Mouse (Mus musculus) frontal cortex, postnatal 10 days (tissue): Measurements from ENCODE around the gene Rev3l.

Experiments
- DNase-seq, 2 experiments: peaks; one replicate each; pipeline ENCODE4 v3.0.0; 2022; ENCODE audit warnings: low spot score in 2 of 2, mixed read lengths in 1 of 2

Gene Rev3l

DNA sequence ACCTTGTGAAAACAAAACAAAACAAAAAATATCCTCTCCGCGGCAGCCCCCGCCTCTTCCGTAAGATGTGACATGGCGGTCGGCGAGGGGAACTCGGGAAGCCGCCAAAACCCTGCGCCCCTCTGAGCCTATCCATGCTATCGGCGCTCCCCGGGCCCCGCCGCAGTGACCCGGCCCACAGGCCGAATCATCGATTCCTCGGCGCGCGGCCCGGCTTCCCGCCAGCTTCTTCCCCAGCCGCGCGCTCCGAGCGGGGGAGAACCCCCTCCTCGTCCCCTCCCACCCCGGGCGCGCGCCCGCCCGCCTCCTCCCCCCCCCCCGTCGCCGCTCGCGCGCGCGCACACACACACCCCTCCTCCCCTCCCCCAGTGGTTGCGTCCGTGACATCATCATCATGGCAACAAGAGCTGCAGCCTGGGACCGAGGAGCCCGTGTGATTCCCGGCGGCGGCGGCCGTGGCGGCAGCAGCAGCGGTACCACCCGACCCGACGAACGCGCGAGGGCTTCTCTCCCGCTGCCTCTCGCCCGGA lies at the start of gene Rev3l:
TSS of gene Rev3l (plus strand) at position 383 of the 530 bp plus-strand sequence.
- DNase-seq: peak; percentile 88 to 91

- DNase-seq: no peak
Observed at GRCm38 (mm10) chr10:39682556-39682955, 49.4 kb upstream of the Rev3l start.

DNA sequence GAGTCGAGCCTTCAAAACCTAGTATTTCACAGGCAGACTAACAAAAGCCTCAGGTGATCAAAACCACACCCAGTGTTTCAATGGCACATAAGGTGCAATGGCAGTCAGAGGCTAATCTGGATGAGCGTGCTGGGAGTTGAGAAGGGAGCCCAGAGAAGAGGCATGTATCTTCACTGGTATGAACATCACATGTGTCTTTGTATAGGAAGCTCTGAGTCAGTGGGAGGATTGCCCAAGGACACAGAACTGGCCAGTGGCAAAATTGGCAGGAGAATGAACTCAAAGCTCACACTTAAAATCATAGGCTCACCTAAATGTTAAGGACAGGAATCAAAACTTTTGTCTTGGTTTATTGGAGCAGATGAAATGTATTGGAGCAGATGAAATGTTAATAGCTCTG lies 48.4 kb upstream of the Rev3l start:
- DNase-seq: no peak

DNA sequence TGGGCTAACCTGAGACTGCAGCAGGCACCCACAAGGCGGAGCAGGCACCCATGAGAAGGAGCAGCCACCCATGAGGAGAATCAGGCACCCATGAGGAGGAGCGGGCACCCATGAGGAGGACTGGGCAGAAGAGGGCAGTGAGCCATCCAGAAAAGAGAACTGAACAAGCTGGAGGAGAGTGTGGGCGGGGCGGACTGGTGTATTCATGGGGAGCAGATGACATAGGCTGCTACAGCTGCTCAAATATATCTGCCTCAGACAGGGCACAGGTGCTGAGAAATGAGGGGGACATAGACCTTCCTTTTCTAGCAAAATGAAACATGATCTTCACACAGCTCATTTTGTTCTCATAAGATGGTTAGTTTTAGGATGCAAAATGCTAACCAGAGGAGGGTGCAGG lies 45.1 kb upstream of the Rev3l start:
- DNase-seq: no peak

DNA sequence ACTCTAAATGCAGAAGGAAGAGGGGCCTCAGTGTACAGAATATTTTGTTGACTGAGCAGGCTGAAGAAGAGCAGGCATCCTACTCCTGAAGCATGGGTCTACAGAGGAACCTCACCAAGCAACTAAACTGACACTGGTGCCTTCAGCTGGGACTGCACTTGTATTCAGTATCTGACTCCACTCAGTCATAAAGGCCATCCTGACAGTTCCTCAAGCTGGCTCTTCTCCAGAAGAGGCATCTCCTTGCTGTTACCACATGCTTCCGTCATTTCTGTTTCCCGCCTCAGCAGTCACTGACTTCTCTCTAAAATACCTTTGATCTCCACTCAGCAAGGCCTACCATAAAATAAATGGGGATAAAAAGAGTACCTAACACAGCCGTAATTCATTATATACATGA lies 44.1 kb upstream of the Rev3l start:
- no peak for DNase-seq

- DNase-seq: no peak
Observed at GRCm38 (mm10) chr10:39691351-39692064, 40.4 kb upstream of the Rev3l start.

DNA sequence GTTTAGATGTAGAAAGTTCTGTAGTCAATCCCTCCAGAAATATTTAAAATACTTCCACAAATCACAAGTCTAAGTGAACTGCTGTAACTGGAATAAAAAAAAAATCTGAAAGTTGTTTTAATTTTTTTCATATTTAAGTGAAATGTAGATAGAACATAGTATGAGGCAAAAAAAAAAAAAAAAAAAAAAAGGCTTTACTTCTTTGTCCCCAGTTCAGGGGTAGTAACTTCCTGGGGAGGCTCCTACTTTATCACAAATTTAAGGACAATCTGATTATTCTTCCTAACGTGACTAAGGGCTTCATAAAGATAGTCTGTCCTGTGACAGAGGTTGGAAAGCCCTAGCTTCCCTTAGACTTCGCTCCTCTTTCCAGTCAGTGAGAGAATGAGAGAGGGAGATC lies 39.8 kb upstream of the Rev3l start:
- DNase-seq: no peak

- no peak for DNase-seq
Observed at GRCm38 (mm10) chr10:39707717-39708510, 24.0 kb upstream of the Rev3l start.

GRCm38 (mm10) chr10:39716936-39717335 lies 15.0 kb upstream of the Rev3l start:
- no peak for DNase-seq

- peak; percentile 80 to 85 for DNase-seq
Observed at GRCm38 (mm10) chr10:39730976-39731735, 762 bp upstream of the Rev3l start.

GRCm38 (mm10) chr10:39732266-39733100 lies 565 bp downstream of the Rev3l start:
- peak; percentile 83 to 88 for DNase-seq

- no peak for DNase-seq
Observed at GRCm38 (mm10) chr10:39733101-39733399, 1.1 kb downstream of the Rev3l start.

DNA sequence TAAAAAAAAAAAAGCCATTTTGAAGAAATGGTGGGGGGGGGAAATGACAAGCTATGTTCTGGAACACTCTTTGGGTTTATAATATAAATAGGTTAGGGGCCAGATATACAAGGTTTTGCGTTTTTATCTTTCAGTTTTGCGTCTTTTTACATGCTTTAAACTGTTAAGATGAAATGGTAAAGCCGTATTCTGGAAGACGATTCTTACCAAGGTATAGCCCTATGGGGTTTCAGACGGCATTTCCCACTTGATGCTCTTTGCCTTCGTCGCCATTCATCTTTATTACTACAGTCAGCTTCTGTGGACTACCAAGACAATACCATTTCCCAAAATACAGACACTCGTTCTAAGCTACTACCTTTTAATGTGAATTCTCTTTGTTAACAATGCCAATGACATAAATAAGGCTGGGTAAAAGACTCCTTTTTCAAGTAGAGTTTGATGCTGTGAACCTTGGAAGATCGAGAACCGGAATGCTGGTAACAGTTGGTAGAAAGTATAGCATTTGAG lies 1.6 kb downstream of the Rev3l start:
- no peak for DNase-seq

DNA sequence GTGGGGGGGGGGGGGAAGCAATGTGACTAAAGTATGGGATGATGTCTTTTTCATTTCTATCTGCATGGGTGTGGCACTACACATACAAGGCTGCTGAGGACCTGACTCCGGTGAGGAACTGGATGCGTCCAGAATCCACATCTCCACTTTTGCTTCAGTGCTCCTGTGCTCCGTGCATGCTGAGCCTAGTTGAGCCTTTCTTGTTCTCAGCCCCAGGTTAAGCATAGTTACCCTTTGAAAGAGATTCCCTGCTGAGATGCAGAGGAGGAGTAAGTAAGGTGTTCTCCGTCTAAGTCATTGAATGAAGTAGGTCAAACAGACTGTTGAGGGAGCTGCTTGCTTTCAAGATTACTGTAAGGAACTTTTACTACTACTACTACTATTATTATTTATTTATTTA lies 4.3 kb downstream of the Rev3l start:
- DNase-seq: no peak

GRCm38 (mm10) chr10:39742057-39742456 lies 10.1 kb downstream of the Rev3l start:
- no peak for DNase-seq

DNA sequence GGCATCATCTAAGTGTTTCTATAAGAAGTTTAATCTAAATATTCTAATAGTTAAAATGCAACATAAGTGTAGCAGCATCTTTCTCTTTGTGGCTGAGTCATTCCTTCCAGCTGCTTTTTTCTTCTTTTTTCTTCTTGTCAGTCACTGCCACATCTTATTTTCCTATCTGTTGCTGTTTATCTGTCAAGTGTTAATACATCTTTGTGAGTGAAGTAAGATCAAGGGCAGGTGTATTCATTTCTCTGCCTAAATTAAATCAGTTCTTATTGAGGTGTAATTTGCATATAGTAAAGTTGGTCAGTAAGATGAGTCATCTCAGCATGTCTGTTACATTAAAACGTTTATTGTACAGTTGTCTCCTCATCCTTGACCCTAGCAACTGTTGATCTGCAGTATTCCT lies 32.8 kb downstream of the Rev3l start:
- DNase-seq: no peak

DNA sequence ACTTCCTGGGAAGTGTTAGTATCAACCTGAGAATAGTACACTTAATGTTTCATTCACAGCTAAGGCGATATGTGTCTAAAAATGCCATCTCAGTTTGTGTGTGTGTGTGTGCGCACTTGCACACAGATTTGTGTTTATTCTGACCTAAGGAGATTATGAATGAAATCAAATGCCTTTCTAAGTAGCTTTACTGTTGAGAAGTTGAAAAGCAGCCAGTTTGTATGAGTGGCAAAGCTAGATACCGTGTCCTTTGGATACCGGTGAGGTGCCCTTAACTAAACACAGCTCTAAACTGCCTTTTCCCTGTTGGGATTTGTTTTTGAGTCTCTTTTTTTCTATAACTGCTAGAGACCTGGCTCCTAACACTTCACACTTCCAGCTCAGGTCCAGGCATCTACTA lies 34.8 kb downstream of the Rev3l start:
- no peak for DNase-seq

GRCm38 (mm10) chr10:39772259-39772658 lies 40.3 kb downstream of the Rev3l start:
- DNase-seq: no peak

DNA sequence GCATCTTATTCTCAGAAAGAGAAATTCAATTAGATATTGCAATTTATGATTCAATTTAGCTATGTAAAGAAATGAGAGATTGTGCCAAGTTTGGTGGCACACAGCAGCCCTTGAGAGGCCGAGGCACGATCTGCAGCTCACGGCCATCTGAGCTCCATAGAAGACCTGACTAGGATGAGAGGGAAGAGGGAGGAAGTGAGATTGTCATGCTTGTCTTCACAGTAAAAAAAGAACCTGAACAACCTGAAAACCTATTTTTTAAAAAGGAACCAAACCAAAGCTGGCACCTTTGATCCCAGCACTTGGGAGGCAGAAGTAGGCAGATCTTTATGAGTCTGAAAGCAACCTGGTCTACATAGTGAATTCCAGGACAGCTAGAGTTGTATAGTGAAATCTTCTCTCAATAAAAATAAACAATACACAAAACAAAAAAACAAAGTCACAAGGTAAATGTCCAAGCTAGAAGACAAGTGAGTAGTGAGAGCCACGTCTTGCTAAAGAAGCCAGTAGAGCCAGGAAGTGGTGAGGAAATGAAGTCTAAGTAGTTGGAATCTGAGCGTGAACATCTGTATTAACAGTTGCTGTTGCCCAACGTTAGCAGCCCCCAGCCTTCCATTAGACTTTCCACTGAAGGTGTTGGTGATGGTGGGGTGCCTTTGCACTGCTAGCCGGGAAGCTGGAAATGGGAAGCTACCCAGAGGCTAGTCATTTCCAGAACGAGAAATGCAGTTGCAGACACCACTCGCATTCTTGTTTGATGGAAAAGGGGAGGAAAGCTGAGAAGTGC lies 42.2 kb downstream of the Rev3l start:
- DNase-seq: no peak

- DNase-seq: no peak
Observed at GRCm38 (mm10) chr10:39776927-39777326, 45.0 kb downstream of the Rev3l start.
